Mouse (Mus musculus) heart, embryonic 15.5 days (tissue): ENCODE results near the gene Neurl4. TPM values are rescaled to one million over a fixed set of nuclear protein-coding genes. Genes with fewer than 3 reads are reported as not detected.

Experiments used
- ATAC-seq: fragments of 200-750 bp; cut with Nextera tagmentation; replicated peaks from 2 replicates; pipeline ENCODE4 v1.8.0; 2017; ENCODE audit warnings: low read depth, moderate TSS enrichment; ENCODE audit not compliant: insufficient number of reproducible peaks, insufficient read depth, low FRiP score
- H3K27ac ChIP-seq: fragments of 300-500 bp; sonication (generic); 2 replicates; pipeline ENCODE4 v1.5.1; 2015; ENCODE audit warnings: mild to moderate bottlenecking, inconsistent platforms
- H3K27me3 ChIP-seq: fragments of 300-500 bp; sonication (generic); 2 replicates; pipeline ENCODE4 v1.6.1; 2015; ENCODE audit warnings: inconsistent platforms
- H3K36me3 ChIP-seq: fragments of 300-500 bp; sonication (generic); 2 replicates; pipeline ENCODE4 v1.6.1; 2015; ENCODE audit warnings: mild to moderate bottlenecking, inconsistent platforms
- H3K4me1 ChIP-seq: fragments of 300-500 bp; sonication (generic); replicated peaks from 2 replicates; pipeline ENCODE4 v1.6.1; 2015; ENCODE audit warnings: inconsistent platforms
- H3K4me2 ChIP-seq: fragments of 300-500 bp; sonication (generic); 2 replicates; pipeline ENCODE4 v1.6.1; 2015; ENCODE audit warnings: inconsistent platforms, mild to moderate bottlenecking, moderate library complexity
- H3K4me3 ChIP-seq: fragments of 300-500 bp; sonication (generic); 2 replicates; pipeline ENCODE4 v1.5.1; 2015; ENCODE audit warnings: mild to moderate bottlenecking, inconsistent platforms
- H3K9ac ChIP-seq: fragments of 300-500 bp; sonication (generic); 2 replicates; pipeline ENCODE4 v1.6.1; 2015; ENCODE audit warnings: mild to moderate bottlenecking, inconsistent platforms
- H3K9me3 ChIP-seq: fragments of 300-500 bp; sonication (generic); replicated peaks from 2 replicates; pipeline ENCODE4 v1.6.1; 2016; ENCODE audit warnings: inconsistent platforms
- WGBS: fragments of 180-500 bp; shearing (Covaris S2); methylation state at CpG from one replicate; pipeline ENCODE4 v1.1.7; 2015; ENCODE audit warnings: mixed read lengths; 5-methylcytosine and 5-hydroxymethylcytosine counted together
- polyA plus RNA-seq: library from polyadenylated mRNA; unstranded; fragments of >200 nt; fragmentation: Nextera tagmentation; extraction: Ambion mirVana; gene quantifications from 2 replicates; pipeline ENCODE4 v1.2.1, GENCODE M21; 2015

The Neurl4 gene
- polyA plus RNA-seq, 1 experiment from 2014 or later, result 5.2 TPM

GRCm38 (mm10) chr11:69936156-69936555, 35.3 kb downstream of the Neurl4 start:
- Histone ChIP-seq H3K4me2 (peak overlapping the region; percentile 100), H3K4me1 (peaks cover 41% of the 10 kb centered on the region), H3K27ac (peak overlapping the region; percentile 59; the same call in 1 of the 2 replicates), H3K9ac (peak overlapping the region; percentile 67), H3K27me3 (peaks cover 26% of the 10 kb centered on the region), H3K4me3 (peak overlapping the region; percentile 61), H3K36me3 (no peaks in the 10 kb centered on the region), H3K9me3 (no peaks in the 10 kb centered on the region)
- no peak for ATAC-seq
- WGBS, result 3% methylated on average over 30 of the region's 30 CpGs

- H3K9ac ChIP-seq, result no peak overlapping the region
- no peak for ATAC-seq
- peak overlapping the region; percentile 61 for H3K27ac ChIP-seq
- 41% methylated on average over 9 of the region's 9 CpGs for WGBS
- H3K36me3 ChIP-seq, result no peaks in the 10 kb centered on the region
- peak overlapping the region; percentile 61 for H3K4me3 ChIP-seq
- peak overlapping the region; percentile 100 for H3K4me2 ChIP-seq
- peaks cover 41% of the 10 kb centered on the region for H3K4me1 ChIP-seq
- no peaks in the 10 kb centered on the region for H3K9me3 ChIP-seq
- H3K27me3 ChIP-seq, result peaks cover 26% of the 10 kb centered on the region
Observed at GRCm38 (mm10) chr11:69936714-69937347, 36.0 kb downstream of the Neurl4 start.

GRCm38 (mm10) chr11:69937385-69937784, 36.5 kb downstream of the Neurl4 start:
- Histone ChIP-seq H3K27ac (peak overlapping the region; percentile 61), H3K4me2 (peak overlapping the region; percentile 100), H3K9ac (no peak overlapping the region), H3K4me1 (peaks cover 41% of the 10 kb centered on the region), H3K36me3 (no peaks in the 10 kb centered on the region), H3K9me3 (no peaks in the 10 kb centered on the region), H3K27me3 (peaks cover 26% of the 10 kb centered on the region), H3K4me3 (0 out of 2 replicates have a peak overlapping the region, but pooled peaks have one; percentile 61)
- WGBS, result 40% methylated on average over 4 of the region's 4 CpGs
- no peak for ATAC-seq

DNA sequence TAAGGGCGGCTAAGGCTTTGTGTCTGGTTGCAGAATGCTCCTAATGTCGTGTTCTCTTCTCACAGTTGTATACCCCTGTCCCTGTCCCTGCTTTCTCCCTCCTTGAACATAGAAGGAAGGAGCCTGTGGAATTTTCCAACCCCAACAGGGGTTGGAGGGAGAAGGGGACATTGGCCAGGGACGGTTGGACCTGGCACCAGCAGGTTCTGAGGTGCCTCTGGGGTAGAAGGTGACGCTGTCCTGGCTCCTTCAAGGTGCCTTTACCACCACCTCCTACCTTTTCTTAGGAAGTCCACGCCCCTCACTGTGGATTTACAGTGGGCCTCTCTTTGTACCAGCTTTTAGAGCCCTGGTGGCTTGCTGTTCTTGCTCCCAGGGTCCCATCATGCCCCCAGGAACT, 37.0 kb downstream of the Neurl4 start:
- H3K4me1 ChIP-seq, result peaks cover 41% of the 10 kb centered on the region
- H3K9ac ChIP-seq, result no peak overlapping the region
- H3K4me2 ChIP-seq, result no peak overlapping the region
- no peak for ATAC-seq
- peaks cover 26% of the 10 kb centered on the region for H3K27me3 ChIP-seq
- no peak overlapping the region for H3K4me3 ChIP-seq
- no peaks in the 10 kb centered on the region; the same call in 1 of the 2 replicates for H3K36me3 ChIP-seq
- no peaks in the 10 kb centered on the region for H3K9me3 ChIP-seq
- 53% methylated on average over 5 of the region's 5 CpGs for WGBS
- peak overlapping the region; percentile 61 for H3K27ac ChIP-seq

DNA sequence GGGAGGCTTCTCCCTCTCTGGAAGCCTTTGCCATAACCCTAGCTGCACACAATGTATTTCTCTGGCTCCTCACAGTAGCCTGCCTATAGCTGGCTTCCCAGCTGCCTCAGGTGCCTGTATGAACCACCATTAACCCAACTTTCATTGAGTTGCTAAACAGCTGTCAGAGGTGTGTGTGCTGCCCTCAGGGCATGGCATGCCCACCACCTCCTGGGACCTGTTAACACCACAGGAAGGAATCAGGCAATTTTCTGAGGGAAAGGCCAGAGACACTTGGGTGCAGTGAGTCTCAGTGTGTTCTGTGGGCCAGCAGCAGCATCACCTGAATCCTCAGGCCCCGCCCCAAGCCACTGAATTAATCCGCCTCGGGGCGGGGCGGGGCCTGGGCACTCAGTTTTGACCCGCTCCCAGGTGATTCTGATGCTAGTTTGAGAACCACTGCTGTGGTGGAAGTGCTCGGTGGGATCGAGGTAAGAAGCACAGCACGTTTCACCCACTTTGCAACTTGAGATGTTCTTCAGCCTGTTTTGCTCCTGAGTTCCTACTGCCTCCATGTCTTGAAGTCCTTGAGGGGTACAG, 37.6 kb downstream of the Neurl4 start:
- no peak overlapping the region for H3K27ac ChIP-seq
- H3K4me1 ChIP-seq, result peaks cover 41% of the 10 kb centered on the region
- ATAC-seq, result no peak
- 36% methylated on average over 9 of the region's 9 CpGs for WGBS
- no peaks in the 10 kb centered on the region; the same call in 1 of the 2 replicates for H3K36me3 ChIP-seq
- no peak overlapping the region for H3K4me3 ChIP-seq
- H3K4me2 ChIP-seq, result no peak overlapping the region
- no peaks in the 10 kb centered on the region for H3K9me3 ChIP-seq
- peaks cover 26% of the 10 kb centered on the region for H3K27me3 ChIP-seq
- H3K9ac ChIP-seq, result no peak overlapping the region

GRCm38 (mm10) chr11:69939181-69939580, 38.3 kb downstream of the Neurl4 start:
- H3K27me3 ChIP-seq, result peaks cover 26% of the 10 kb centered on the region

GRCm38 (mm10) chr11:69939731-69940130, 38.9 kb downstream of the Neurl4 start:
- H3K4me1 ChIP-seq, result peaks cover 36% of the 10 kb centered on the region
- peaks cover 11% of the 10 kb centered on the region for H3K36me3 ChIP-seq
- H3K27ac ChIP-seq, result no peak overlapping the region
- H3K4me3 ChIP-seq, result no peak overlapping the region
- peaks cover 26% of the 10 kb centered on the region for H3K27me3 ChIP-seq
- no peak overlapping the region for H3K9ac ChIP-seq
- H3K9me3 ChIP-seq, result no peaks in the 10 kb centered on the region
- no peak overlapping the region for H3K4me2 ChIP-seq
- WGBS, result 87% methylated on average over 17 of the region's 17 CpGs
- no peak for ATAC-seq

More at GRCm38 (mm10) chr11:69939181-69939580, 38.3 kb downstream of the Neurl4 start:
- H3K36me3 ChIP-seq, result peaks cover 5% of the 10 kb centered on the region; the same call in 1 of the 2 replicates
- ATAC-seq, result no peak
- H3K27ac ChIP-seq, result no peak overlapping the region
- no peak overlapping the region for H3K9ac ChIP-seq
- peaks cover 41% of the 10 kb centered on the region for H3K4me1 ChIP-seq
- no peaks in the 10 kb centered on the region for H3K9me3 ChIP-seq
- no peak overlapping the region for H3K4me2 ChIP-seq
- WGBS, result 57% methylated on average over 5 of the region's 5 CpGs
- H3K4me3 ChIP-seq, result no peak overlapping the region

DNA sequence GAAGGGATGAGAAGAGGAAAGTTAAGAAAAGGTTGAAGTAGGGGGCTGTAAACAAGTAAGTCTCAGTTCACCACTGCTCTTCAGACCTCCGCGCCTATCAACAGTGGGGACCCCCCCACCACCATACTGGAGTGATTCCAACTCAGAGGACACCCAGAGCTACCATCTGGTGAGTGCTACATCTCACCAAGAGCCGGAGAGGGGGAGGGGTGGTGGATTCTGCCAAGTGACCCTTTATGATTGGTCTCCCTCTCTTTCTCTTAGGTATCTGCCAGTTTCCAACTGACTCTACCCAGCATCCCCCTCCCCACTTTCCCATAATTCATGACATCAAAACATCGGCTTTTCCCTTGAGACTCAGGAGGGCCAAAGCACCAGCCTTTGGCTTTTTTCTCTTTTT, 40.1 kb downstream of the Neurl4 start:
- Histone ChIP-seq H3K4me3 (no peak overlapping the region), H3K4me1 (peaks cover 31% of the 10 kb centered on the region), H3K9ac (no peak overlapping the region), H3K9me3 (no peaks in the 10 kb centered on the region), H3K4me2 (no peak overlapping the region), H3K27ac (no peak overlapping the region), H3K36me3 (peaks cover 22% of the 10 kb centered on the region), H3K27me3 (peaks cover 20% of the 10 kb centered on the region)
- ATAC-seq, result no peak
- 69% methylated on average over 4 of the region's 4 CpGs for whole genome bisulfite sequencing

GRCm38 (mm10) chr11:69945216-69945615, 44.3 kb downstream of the Neurl4 start:
- no peak overlapping the region for H3K4me3 ChIP-seq
- no peak for ATAC-seq
- H3K4me2 ChIP-seq, result no peak overlapping the region

GRCm38 (mm10) chr11:69945997-69946891, 45.4 kb downstream of the Neurl4 start:
- H3K4me2 ChIP-seq, result peak overlapping the region; percentile 84
- ATAC-seq, result no peak

More at GRCm38 (mm10) chr11:69945216-69945615, 44.3 kb downstream of the Neurl4 start:
- H3K9ac ChIP-seq, result no peak overlapping the region
- no peaks in the 10 kb centered on the region for H3K27me3 ChIP-seq
- peaks cover 28% of the 10 kb centered on the region for H3K4me1 ChIP-seq
- 72% methylated on average over 13 of the region's 13 CpGs for WGBS
- H3K36me3 ChIP-seq, result peaks cover 23% of the 10 kb centered on the region
- H3K27ac ChIP-seq, result no peak overlapping the region
- H3K9me3 ChIP-seq, result no peaks in the 10 kb centered on the region

More at GRCm38 (mm10) chr11:69945997-69946891, 45.4 kb downstream of the Neurl4 start:
- peaks cover 23% of the 10 kb centered on the region for H3K36me3 ChIP-seq
- peak overlapping the region; percentile 95 for H3K27ac ChIP-seq
- peak overlapping the region; percentile 59 for H3K4me3 ChIP-seq
- peaks cover 28% of the 10 kb centered on the region for H3K4me1 ChIP-seq
- no peaks in the 10 kb centered on the region for H3K9me3 ChIP-seq
- 85% methylated on average over 18 of the region's 18 CpGs for WGBS
- no peaks in the 10 kb centered on the region for H3K27me3 ChIP-seq
- H3K9ac ChIP-seq, result 0 out of 2 replicates have a peak overlapping the region, but pooled peaks have one; percentile 5
